Mouse (Mus musculus) lung, postnatal 0 days (tissue): ENCODE measurements around the gene Coq2.

ENCODE experiments used
- CTCF ChIP-seq: IDR thresholded peaks from 2 replicates; pipeline ENCODE4 v1.5.1; 2016; ENCODE audit warnings: antibody characterized with exemption, mild to moderate bottlenecking
- EP300 ChIP-seq: IDR thresholded peaks from 2 replicates; pipeline ENCODE4 v1.6.1; 2016; ENCODE audit warnings: antibody characterized with exemption, mild to moderate bottlenecking, control low read depth

- TF ChIP-seq CTCF (no peak), EP300 (no peak)
Observed at GRCm38 (mm10) chr5:100679911-100680541, 5.1 kb upstream of the Coq2 start.
